Mouse (Mus musculus) spleen, adult 2 months (tissue): ENCODE results near the gene Ttc12.

Experiments used
- CTCF ChIP-seq: fragments of 200-500 bp; IDR thresholded peaks from 2 replicates; pipeline ENCODE4 v1.5.1; 2011; ENCODE audit warnings: mild to moderate bottlenecking, inconsistent platforms; ENCODE audit not compliant: insufficient read depth, insufficient read length, insufficient replicate concordance; ENCODE audit errors: extremely low read depth
- POLR2A ChIP-seq: fragments of 200-500 bp; IDR thresholded peaks from 2 replicates; pipeline ENCODE4 v1.6.1; 2011; ENCODE audit warnings: low read depth, low read length, inconsistent platforms

- TF ChIP-seq CTCF (no peak), POLR2A (no peak)
These were observed 43.4 kb upstream of the Ttc12 start for GRCm38 (mm10) chr9:49529366-49529959.
